Mouse (Mus musculus) frontal cortex, postnatal 10 days (tissue): ENCODE measurements around the gene H2afj.
A peak's percentile ranks its signal among the peaks of the same experiment; 100 is the strongest.

ENCODE experiments used
- DNase-seq, 2 experiments: peaks; one replicate each; pipeline ENCODE4 v3.0.0; 2022; ENCODE audit warnings: low spot score in 2 of 2, mixed read lengths in 1 of 2

The H2afj gene

GRCm38 (mm10) chr6:136805409-136805775 lies 2.7 kb upstream of the H2afj start:
- no peak for DNase-seq

DNA sequence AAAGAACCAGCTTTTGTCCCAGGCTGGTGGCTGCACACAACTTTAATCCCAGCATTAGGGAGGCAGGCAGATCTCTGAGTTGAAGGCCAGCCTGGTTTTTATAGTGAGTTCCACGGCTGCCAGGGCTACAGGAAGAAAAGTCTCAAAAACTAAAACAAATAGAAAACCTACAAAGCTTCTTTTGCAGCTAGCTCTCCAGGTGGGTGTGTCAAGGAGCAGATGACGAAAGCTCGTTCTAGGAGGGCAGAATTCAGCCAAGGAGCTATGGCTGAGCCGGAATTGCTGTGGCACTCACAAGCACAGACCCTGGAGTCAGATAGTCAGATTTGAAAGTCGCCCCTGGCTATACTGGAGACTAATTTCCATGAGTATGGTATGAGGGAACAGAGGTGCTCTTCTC lies 1.2 kb upstream of the H2afj start:
- DNase-seq: no peak

DNA sequence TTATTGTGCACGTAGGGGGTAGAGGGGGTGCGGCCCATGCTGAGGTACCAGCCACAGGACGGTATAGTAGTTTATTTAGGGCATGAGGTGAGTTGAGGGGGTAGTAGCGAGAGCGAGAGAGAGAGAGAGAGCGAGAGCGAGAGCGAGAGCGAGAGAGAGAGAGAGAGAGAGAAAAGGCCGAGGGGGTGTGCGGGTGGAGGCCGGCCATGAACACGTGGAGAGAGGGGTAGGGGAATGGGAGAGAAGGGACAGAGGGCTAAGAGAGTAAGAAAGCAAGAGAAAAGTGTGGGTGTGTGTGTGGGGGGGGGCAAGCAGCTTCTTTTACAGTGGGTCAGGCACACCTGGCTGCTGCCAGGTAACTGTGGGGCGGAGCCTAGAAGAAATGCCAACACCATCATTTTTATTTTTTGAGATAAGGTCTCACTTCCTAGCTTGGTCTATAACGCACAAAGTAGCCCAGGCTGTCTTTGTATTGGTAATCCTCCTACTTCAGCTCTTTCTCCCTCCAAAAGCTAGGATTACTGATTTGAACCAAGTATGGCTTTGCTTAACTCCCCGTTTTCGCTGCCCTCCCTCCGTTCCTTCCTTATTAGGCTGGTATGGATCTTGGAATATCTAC lies 540 bp upstream of the H2afj start:
- no peak for DNase-seq

DNA sequence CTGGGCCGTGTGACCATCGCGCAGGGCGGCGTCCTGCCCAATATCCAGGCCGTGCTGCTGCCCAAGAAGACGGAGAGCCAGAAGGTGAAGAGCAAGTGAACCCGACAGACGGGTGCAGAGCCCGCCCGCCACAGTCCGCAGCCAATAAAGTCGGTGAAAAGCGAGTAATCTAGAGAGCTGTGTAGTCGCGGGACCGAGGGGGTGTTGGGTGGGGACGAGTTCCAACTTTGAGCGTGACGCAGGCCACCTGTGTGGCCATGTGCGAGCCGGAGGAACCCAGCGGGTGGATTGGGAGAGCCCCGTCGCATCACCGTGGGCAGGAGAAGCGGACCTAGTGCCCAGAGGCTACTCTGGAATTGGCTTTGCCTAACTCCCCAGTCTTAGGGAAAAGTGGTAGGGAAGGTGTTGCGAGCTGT lies 595 bp downstream of the H2afj start:
- DNase-seq: peak in 1 of 2 experiments; percentile 49

DNA sequence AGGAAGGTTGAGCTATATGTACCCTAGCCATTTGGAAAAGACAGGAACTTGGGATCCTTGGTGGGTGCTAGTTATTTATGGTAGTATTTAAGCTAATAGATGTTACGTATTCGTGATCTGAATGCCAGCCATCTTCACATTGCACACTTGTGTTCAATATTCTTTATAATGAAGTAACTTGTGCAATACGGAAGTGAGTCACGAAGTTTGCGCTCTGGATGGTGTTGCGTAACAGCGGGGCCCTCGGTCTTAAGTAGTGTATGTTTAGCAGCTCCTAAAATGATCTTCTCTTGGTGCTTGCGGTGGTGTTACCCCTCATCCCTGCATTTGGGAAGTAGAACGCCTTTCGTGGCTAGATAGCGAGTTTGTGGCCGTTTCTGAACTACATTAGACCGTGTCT lies 1.0 kb downstream of the H2afj start:
- no peak for DNase-seq

DNA sequence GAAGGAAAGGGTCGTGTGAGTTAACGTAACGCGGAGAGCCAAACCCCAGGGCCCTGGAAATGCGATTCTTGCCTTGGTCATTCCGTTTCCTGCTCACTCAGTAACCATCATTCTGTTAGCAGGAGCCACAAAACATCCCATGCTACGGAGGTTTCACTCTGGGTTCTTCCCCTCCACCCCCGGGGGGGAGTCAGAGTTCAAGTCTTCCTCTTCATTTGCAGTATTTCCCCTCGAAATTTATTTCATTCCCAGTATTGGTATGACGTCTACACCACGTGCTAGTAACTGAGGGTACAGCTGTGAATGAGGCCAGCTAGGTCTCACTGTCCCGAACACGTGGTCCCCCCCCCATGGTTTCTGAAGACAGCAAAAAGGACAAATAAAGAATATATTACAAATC lies 1.6 kb downstream of the H2afj start:
- no peak for DNase-seq

DNA sequence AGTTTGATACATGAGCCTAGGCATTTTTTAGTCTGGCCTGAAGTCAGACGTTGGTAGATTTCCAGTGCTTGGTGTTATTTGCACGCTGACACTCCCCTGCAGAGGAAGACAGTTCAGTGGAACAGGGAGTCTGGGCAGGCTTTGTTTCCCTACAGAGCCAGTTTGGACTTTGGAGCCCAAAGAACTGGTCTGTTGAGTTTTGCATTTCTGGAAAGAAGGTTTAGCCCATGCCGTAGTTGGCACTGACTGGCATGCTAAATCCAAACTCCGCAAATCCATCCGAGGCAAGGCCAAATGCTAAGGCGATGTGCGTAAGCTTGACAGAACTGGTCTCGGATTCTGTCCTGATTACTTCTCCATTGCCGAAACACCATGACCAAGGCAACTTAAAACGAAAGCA lies 3.2 kb downstream of the H2afj start:
- no peak for DNase-seq

- DNase-seq: no peak
These were observed 5.1 kb downstream of the H2afj start for GRCm38 (mm10) chr6:136813117-136813516.

- DNase-seq: no peak
These were observed 7.3 kb downstream of the H2afj start for GRCm38 (mm10) chr6:136815381-136815780.

GRCm38 (mm10) chr6:136816826-136817225 lies 8.8 kb downstream of the H2afj start:
- DNase-seq: no peak

GRCm38 (mm10) chr6:136817549-136817948 lies 9.5 kb downstream of the H2afj start:
- peak; percentile 66 to 72 for DNase-seq

DNA sequence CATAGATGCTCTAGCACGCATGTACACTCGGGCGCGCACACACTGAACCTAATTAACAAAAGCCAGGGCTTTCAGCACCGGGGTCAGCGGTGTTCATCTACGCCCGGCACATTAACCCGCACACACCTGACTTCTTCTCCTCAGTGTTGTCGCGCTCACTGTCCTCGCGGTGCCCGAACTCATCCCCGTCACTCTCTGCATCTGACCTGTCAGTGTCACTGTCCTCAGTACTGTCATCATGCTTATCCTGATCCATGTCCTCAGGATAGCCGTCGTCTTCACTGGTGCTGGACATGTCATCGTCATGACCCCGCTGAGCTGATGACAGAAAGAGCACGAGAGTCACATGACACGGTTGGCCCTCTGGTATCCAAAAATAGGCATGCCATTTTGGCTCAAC lies 12.3 kb downstream of the H2afj start:
- DNase-seq: no peak

DNA sequence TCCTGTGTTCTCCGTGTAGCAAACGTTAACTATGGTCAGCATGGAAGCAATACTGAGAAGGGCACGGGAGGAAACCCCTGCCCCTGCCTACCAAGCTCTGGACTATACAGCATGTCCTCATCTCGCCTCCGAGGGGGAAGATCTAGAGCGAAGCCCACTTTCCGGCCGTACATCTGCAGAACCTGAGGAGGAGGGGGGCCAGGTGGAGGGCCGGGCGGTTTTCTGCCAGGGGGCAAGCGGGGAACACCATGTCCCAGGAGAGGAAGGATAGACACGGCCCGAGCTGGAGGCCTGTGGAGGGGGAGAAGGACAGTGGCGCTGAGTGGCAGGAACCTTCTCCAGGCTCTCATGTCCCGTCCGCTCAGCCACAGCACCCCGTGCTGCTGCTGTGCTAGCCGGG lies 13.0 kb downstream of the H2afj start:
- DNase-seq: no peak

GRCm38 (mm10) chr6:136824987-136825386 lies 16.9 kb downstream of the H2afj start:
- DNase-seq: no peak

GRCm38 (mm10) chr6:136827116-136827515 lies 19.1 kb downstream of the H2afj start:
- DNase-seq: no peak

GRCm38 (mm10) chr6:136827516-136827880 lies 19.5 kb downstream of the H2afj start, which contains the start of gene BC049715:
BC049715 (plus strand) TSS chr6:136827626.
- DNase-seq: no peak

DNA sequence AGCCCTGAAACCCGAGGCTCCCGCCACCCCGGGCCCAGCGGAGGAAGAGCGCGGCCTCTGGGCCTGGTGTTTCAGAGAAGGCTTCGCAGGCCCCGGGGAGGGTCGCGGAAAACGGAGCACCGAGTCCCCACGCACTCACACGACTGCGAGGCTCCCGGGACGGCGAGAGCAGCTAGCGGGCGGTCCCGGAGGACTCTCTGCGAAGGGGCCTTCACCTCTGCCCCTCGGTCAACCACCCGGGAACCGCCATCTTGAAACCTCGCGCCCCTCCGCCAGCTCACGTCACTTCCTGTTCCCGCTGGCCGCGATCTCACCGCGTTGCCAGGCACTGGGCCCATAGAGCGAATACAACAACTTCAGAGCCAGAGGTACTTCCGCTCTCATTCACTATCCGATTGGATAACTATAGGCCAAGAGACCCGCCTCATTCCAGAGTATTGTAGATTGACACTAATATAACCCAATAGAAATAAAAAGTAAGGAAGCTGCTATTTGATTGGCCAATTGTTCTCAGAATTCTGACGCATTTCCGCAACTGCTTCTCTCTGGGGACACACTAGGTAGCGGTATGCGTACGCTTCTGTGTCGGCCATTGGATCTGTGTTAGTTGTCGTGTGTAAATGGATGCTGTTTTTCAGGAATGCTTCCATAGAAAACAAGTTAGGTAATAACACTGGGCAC lies 20.0 kb downstream of the H2afj start, which contains the start of gene Wbp11:
TSS of gene Wbp11 (minus strand) at position 353 of the 681 bp plus-strand sequence.
- DNase-seq: peak; percentile 94 to 95

DNA sequence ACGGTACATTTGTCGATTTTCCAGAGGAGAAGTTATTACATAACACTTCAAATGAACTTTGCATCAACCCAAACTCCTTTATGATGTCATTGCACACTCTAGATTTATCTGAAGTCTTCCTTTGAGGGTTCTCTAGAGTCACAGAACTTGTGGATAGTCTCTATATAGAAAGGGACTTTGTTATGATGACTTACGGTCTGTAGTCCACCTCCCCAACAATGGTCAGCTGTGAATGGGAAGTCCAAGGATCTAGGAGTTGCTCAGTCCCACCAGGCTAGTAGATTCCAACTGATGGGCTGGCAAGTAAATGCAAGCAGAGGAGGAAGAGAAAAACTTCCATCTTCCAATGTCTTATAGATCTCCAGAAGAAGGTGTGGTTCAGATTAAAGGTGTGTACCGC lies 20.6 kb downstream of the H2afj start:
- DNase-seq: no peak

DNA sequence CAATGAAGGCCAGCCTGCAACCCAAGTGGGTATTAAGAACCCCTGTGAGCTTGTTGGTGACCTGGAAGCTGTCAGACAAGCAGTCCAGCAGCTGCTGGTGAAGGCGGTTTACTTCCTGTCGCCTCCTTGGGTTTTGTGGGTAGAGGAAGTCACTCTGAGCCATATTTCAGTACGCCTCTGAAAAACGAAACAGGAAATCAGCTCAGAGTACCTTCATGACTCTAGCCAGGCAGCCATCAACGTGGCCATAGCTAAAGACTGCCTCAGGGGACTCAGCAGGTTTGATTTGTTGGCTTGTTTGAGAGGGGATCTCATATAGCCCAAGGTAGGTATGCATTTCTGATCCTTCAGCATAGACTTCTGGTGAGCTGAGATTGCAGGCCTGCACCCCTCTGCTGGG lies 23.7 kb downstream of the H2afj start:
- DNase-seq: no peak

- no peak for DNase-seq
These were observed 27.3 kb downstream of the H2afj start, which contains the start of gene Smco3 for GRCm38 (mm10) chr6:136835352-136835751. Smco3 (minus strand) TSS chr6:136835452.

DNA sequence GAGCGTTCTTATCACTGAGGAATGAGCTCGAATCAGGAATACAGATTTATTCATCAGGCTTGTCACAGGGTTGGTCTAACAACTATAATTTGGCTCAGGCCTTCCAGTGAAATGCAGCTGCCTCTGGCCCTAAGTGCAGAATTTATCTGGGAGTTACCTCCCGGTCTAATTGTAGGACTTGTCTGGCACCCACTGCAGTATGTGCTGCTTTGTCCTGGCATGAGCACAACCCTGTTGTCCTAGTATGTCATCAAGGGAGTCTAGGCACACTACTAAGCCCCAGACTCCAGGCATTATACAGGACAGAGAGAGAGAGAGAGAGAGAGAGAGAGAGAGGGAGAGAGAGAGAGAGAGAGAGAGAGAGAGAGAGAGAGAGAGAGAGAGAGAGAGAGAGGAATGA lies 29.3 kb downstream of the H2afj start:
- DNase-seq: no peak

DNA sequence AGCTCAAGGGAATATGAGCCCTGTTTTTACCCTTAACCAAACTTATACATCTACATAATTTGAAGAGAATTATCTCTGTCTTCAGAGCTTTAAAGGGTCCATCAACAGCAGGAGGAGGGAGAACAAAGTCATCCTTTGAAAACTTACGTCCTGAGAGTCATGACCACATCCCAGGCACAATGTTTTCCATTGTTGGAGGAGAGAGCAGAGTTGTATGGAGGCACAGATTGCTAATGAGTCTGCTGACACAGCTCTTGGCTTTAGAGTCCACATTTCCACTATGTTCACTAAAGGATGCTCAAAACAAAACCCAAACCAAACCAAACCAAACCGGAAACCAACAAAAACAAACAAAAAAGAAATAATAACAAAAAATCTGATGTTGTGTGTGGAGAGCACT lies 36.9 kb downstream of the H2afj start:
- DNase-seq: no peak

- DNase-seq: no peak
These were observed 37.8 kb downstream of the H2afj start for GRCm38 (mm10) chr6:136845706-136846480.
